Mouse (Mus musculus) heart, postnatal 25 days (tissue): Measurements from ENCODE around the gene Ccl21b. TPM values are rescaled to one million over a fixed set of nuclear protein-coding genes. Genes with fewer than 3 reads are reported as not detected.
"Not testable (repeated sequence)": the region's sequence is repeated elsewhere in the genome, so short reads cannot be mapped to it uniquely, and the experiment has no call there.

Source experiments
- DNase-seq: peaks from one replicate; pipeline ENCODE4 v3.0.0; 2022; ENCODE audit warnings: low spot score
- intact Hi-C: fragments of 180-260 bp; cut with DNase I; formaldehyde crosslinking; loops from one replicate; pipeline ENCODE4 v1.15.1; 2025
- total RNA-seq, 2 experiments: library from RNA; stranded (reverse); gene quantifications; 2 replicates each; pipeline ENCODE4 v1.2.3; 2021

Gene Ccl21b
- total RNA-seq, result not detected

DNA sequence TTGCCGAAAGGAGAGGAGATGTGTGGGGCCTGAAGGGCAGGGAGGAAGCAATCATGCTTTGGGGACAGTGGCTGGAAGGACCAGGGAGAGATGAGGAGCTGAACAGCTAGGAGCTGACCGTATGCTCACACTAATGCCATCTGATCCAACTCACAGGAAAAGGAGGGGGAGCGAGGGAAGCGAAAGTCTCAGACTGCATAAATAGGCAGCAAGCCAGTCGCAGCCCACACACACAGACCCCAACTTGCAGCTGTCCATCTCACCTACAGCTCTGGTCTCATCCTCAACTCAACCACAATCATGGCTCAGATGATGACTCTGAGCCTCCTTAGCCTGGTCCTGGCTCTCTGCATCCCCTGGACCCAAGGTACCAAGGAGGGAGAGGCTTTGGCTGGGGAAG lies at the start of gene Ccl21b:
Gene Ccl21b (plus strand): TSS at position 301 of the 400 bp plus-strand sequence.
- intact Hi-C loops, DNase-seq: not testable (repeated sequence)

DNA sequence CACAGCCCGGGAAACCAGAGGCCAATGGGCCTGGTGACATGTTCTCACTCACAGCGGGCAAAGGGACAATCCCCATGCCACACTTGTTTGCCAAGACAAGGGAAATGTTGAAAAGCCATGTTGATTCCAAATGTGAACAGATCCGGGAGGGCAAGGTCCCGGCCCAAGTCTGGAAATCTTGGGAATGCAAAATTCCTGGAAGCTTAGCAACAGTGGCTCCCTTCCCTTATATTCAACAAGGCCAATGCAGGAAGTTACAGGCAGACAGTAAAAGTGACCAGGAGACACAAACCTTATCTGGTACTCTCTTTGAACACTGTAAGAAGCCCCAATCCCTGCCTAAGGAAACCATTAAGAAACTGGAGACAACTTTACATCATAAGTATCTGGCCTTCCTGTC lies 15.2 kb upstream of the Ccl21b start, which contains the start of gene Gm10600:
Gene Gm10600 (plus strand): TSS at position 301 of the 400 bp plus-strand sequence.
- DNase-seq, result not testable (repeated sequence)

DNA sequence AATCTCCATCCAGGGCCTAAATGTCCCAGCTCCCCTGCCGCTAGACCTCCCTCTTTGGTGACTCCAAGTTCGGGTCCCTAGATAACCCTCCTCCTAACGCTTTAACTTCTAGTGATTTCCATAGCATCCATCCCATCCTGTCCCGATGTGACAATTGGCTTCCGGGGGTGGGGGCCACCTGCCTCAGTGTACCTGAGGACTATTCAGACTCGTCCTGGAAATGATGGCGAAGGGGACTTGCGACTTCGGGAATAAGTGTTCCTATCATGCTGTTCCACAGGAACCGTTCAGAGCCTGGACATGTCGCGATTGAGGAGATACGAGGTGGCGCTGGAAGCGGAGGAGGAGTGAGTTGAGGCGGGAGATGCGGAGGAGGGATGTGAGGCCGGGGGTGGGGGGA lies 38.4 kb downstream of the Ccl21b start, which contains the start of gene Gm21953:
Gene Gm21953 (plus strand): TSS at position 301 of the 400 bp plus-strand sequence.
- intact Hi-C loops, DNase-seq: not testable (repeated sequence)

More for the DNA sequence above, 15.2 kb upstream of the Ccl21b start, which contains the start of gene Gm10600:
- intact Hi-C loops, result not testable (repeated sequence)

Other genes starting within 250 kb of the Ccl21b start
- not detected for gene Gm21093, start 221.0 kb upstream of the Ccl21b start, total RNA-seq
- not detected for gene Gm3893, start 164.6 kb upstream of the Ccl21b start, total RNA-seq
- 10 to 100 TPM; 25.8 to 31.6 TPM for gene Gm13304, start 140.9 kb upstream of the Ccl21b start, total RNA-seq
- gene Gm13306, start 102.3 kb upstream of the Ccl21b start, total RNA-seq, result not detected
- gene Gm13305, start 87.2 kb upstream of the Ccl21b start, total RNA-seq, result not detected
- gene Gm10600, start 15.1 kb upstream of the Ccl21b start, total RNA-seq, result under 1 TPM in 1 of 2 experiments, not detected in 1; 0.14 TPM
- gene Gm21953, start 38.5 kb downstream of the Ccl21b start, total RNA-seq, result not detected
- gene Fam205a3, start 62.6 kb downstream of the Ccl21b start, total RNA-seq, result under 1 TPM in 1 of 2 experiments, not detected in 1; 0.08 TPM
- not detected for gene Gm21586, start 183.6 kb downstream of the Ccl21b start, total RNA-seq
- gene Gm2163, start 211.0 kb downstream of the Ccl21b start, total RNA-seq, result not detected